Mouse (Mus musculus): ENCODE results near the gene Nup155. TPM values are rescaled to one million over a fixed set of nuclear protein-coding genes. Genes with fewer than 3 reads are reported as not detected.

The Nup155 gene
- total RNA-seq, 2 experiments from 2014 or later, result 7.0 to 8.7 TPM

- no peak for DNase-seq (ENCODE audit: low spot score)
These were observed 80.5 kb downstream of the Nup155 start for GRCm38 (mm10) chr15:8189563-8189962.

GRCm38 (mm10) chr15:8190435-8190834, 81.4 kb downstream of the Nup155 start:
- DNase-seq (ENCODE audit: low spot score), result no peak

- no peak for DNase-seq (ENCODE audit: low spot score)
These were observed 91.2 kb downstream of the Nup155 start for GRCm38 (mm10) chr15:8200317-8200716.

GRCm38 (mm10) chr15:8208362-8208761, 99.3 kb downstream of the Nup155 start:
- DNase-seq (ENCODE audit: low spot score), result no peak

Other genes with a start within 250 kb of the Nup155 start
- gene Wdr70, start 10.1 kb upstream of the Nup155 start, total RNA-seq (2021), result 10 to 100 TPM; 18.5 to 20.3 TPM
- 1 to 10 TPM; 2.8 TPM for gene Cplane1, start 59.8 kb downstream of the Nup155 start, total RNA-seq (2021)

All from gastrocnemius, adult 18-20 months (tissue).